Mouse (Mus musculus) midbrain, embryonic 10.5 days (tissue): ENCODE data around the gene Nos1ap. TPM values are rescaled to one million over a fixed set of nuclear protein-coding genes. Genes with fewer than 3 reads are reported as not detected.

Experiments
- DNase-seq: peaks from one replicate; pipeline ENCODE4 v3.0.0-alpha.2; 2017; ENCODE audit warnings: low spot score
- H3K27ac ChIP-seq: fragments of 300-500 bp; sonication (generic); replicated peaks from 2 replicates; pipeline ENCODE4 v1.5.1; 2016; ENCODE audit warnings: mild to moderate bottlenecking
- H3K27me3 ChIP-seq: fragments of 300-500 bp; sonication (generic); 2 replicates; pipeline ENCODE4 v1.6.1; 2016; ENCODE audit warnings: low read depth, mild to moderate bottlenecking; ENCODE audit not compliant: poor library complexity, severe bottlenecking
- H3K36me3 ChIP-seq: fragments of 300-500 bp; sonication (generic); 2 replicates; pipeline ENCODE4 v1.6.1; 2016; ENCODE audit warnings: mild to moderate bottlenecking, moderate library complexity
- H3K4me1 ChIP-seq: fragments of 300-500 bp; sonication (generic); 2 replicates; pipeline ENCODE4 v1.6.1; 2016
- H3K4me3 ChIP-seq: fragments of 300-500 bp; sonication (generic); 2 replicates; pipeline ENCODE4 v1.5.1; 2016; ENCODE audit warnings: mild to moderate bottlenecking, moderate library complexity
- H3K9me3 ChIP-seq: fragments of 300-500 bp; sonication (generic); replicated peaks from 2 replicates; pipeline ENCODE4 v1.6.1; 2016; ENCODE audit warnings: mild to moderate bottlenecking
- WGBS: fragments of 180-500 bp; shearing (Covaris S2); methylation state at CpG from one replicate; pipeline ENCODE4 v1.1.7; 2016; 5-methylcytosine and 5-hydroxymethylcytosine counted together
- polyA plus RNA-seq: library from polyadenylated mRNA; unstranded; fragments of >200 nt; fragmentation: Nextera tagmentation; extraction: Ambion mirVana; gene quantifications from 2 replicates; pipeline ENCODE4 v1.2.1, GENCODE M21; 2016

Gene Nos1ap
- polyA plus RNA-seq, 1 experiment from 2014 or later: 7.9 TPM

DNA sequence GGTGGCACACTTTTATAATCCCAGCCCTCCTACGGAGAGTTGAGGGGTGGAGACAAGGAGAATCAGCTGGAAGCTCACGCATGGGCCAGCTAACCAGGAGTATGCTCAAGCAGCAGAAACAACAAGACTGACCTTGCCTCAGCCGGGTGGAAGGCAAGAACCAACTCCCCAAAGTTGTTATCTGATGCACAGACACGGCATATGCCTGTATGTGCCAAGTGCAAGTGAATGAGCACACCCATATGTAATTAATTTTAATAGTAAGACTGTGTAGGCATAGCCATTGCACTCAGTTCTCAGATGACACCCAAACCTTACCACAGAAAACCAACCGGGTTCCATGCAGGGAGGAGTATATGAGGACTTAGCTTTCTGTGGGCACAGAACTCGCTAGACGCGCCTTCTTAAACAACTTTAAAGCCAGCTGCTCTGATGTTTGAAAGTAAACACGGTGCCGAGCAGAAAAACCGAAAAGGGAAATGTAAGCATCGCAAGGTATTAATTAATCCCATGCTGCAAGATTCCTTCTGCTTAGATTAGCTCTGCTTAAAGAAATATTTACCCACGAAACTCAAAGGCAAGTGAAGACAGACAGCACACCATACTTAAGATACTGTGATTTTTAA is 9.1 kb downstream of the Nos1ap start:
- Histone ChIP-seq H3K9me3 (peaks cover 8% of the 10 kb centered on the region), H3K4me3 (no peak overlapping the region), H3K27me3 (peaks cover 5% of the 10 kb centered on the region; the same call in 1 of the 2 replicates), H3K27ac (no peak overlapping the region), H3K36me3 (peaks cover 7% of the 10 kb centered on the region), H3K4me1 (peaks cover 28% of the 10 kb centered on the region)
- 80% methylated on average over 13 of the region's 13 CpGs for WGBS
- DNase-seq: no peak

GRCm38 (mm10) chr1:170579476-170579875 is 10.2 kb downstream of the Nos1ap start:
- H3K9me3 ChIP-seq: no peaks in the 10 kb centered on the region
- no peaks in the 10 kb centered on the region for H3K36me3 ChIP-seq
- 94% methylated on average over 5 of the region's 5 CpGs for WGBS
- DNase-seq: no peak
- H3K27ac ChIP-seq: no peak overlapping the region
- no peak overlapping the region for H3K4me3 ChIP-seq
- peaks cover 5% of the 10 kb centered on the region; the same call in 1 of the 2 replicates for H3K27me3 ChIP-seq
- H3K4me1 ChIP-seq: peaks cover 32% of the 10 kb centered on the region

DNA sequence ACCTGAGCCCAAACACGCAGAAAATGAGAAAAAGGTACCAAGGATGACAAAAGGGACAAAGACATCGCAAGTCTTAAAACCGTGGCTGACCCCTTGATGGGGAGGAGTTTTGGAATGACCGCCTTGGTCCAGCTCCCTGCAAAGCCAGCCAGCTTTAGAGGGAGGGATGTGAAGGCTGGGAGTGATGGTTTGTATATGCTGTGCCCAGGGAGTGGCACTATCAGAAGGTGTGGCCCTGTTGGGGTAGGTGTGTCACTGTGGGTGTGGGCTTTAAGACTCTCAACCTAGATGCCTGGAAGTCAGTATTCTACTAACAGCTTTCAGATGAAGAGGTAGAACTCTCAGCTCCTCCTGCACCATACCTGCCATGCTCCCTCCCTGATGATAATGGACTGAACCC is 10.6 kb downstream of the Nos1ap start:
- WGBS: 94% methylated on average over 4 of the region's 4 CpGs
- no peak overlapping the region for H3K4me3 ChIP-seq
- H3K27ac ChIP-seq: no peak overlapping the region
- H3K36me3 ChIP-seq: no peaks in the 10 kb centered on the region
- H3K4me1 ChIP-seq: peaks cover 32% of the 10 kb centered on the region
- no peaks in the 10 kb centered on the region for H3K9me3 ChIP-seq
- peaks cover 5% of the 10 kb centered on the region; the same call in 1 of the 2 replicates for H3K27me3 ChIP-seq
- DNase-seq: no peak

- Histone ChIP-seq H3K9me3 (0 out of 2 replicates have a peak, but pooled peaks cover 4% of the 10 kb centered on the region), H3K36me3 (no peaks in the 10 kb centered on the region; the same call in 1 of the 2 replicates), H3K27ac (no peak overlapping the region), H3K4me1 (peaks cover 32% of the 10 kb centered on the region), H3K27me3 (peaks cover 5% of the 10 kb centered on the region; the same call in 1 of the 2 replicates), H3K4me3 (no peak overlapping the region)
- peak; percentile 40 for DNase-seq
- 22% methylated on average over 6 of the region's 6 CpGs for WGBS
Observed at GRCm38 (mm10) chr1:170576728-170577065, 13.0 kb downstream of the Nos1ap start.

GRCm38 (mm10) chr1:170576012-170576727 is 13.5 kb downstream of the Nos1ap start:
- no peak overlapping the region for H3K27ac ChIP-seq
- DNase-seq: no peak
- WGBS: 57% methylated on average over 6 of the region's 6 CpGs

DNA sequence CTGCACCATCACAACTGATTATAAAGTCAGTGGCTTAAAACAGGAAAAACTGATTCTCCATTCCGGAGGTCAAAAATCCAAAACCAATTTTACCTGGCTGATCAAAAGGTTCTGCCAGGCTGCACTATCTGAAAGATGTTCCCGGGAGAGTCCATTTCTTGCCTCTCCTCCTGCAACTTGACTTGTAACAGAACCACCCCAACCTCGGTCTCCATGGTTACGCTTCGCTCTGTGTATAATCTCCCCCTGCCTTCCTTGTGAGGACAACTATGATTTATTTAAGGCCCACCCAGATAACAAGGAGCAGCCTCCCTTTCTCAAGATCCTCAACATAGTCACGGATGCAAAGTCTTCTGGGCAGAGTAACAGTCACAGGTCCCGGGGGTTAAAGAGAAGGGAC is 16.5 kb downstream of the Nos1ap start:
- H3K4me1 ChIP-seq: peaks cover 24% of the 10 kb centered on the region
- H3K36me3 ChIP-seq: no peaks in the 10 kb centered on the region; the same call in 1 of the 2 replicates
- no peak overlapping the region for H3K4me3 ChIP-seq
- H3K27ac ChIP-seq: no peak overlapping the region
- H3K9me3 ChIP-seq: 0 out of 2 replicates have a peak, but pooled peaks cover 4% of the 10 kb centered on the region
- no peaks in the 10 kb centered on the region; the same call in 1 of the 2 replicates for H3K27me3 ChIP-seq
- DNase-seq: no peak
- WGBS: 89% methylated on average over 7 of the region's 7 CpGs

More at GRCm38 (mm10) chr1:170576012-170576727, 13.5 kb downstream of the Nos1ap start:
- peaks cover 5% of the 10 kb centered on the region; the same call in 1 of the 2 replicates for H3K27me3 ChIP-seq
- peaks cover 31% of the 10 kb centered on the region for H3K4me1 ChIP-seq
- H3K36me3 ChIP-seq: no peaks in the 10 kb centered on the region; the same call in 1 of the 2 replicates
- 0 out of 2 replicates have a peak, but pooled peaks cover 4% of the 10 kb centered on the region for H3K9me3 ChIP-seq
- no peak overlapping the region for H3K4me3 ChIP-seq

DNA sequence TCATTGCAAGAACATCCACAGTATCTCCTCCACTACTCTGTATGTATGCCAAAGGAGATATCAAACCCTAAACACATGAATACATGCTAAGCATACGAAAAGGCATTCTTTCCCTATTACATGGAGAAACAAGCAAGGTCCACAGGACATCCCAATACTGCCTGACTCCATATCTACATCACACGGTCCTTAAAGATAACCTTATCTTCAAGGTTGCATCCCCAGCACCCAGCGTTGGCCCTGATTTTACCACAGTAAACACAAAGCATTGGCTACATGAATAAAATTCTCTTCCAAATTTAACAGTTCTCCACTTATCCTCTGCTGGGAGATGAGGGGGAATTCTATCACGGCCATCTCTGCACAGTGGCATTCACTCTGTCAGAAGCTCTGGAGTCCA is 22.7 kb downstream of the Nos1ap start:
- Histone ChIP-seq H3K4me1 (no peaks in the 10 kb centered on the region), H3K36me3 (no peaks in the 10 kb centered on the region), H3K27ac (no peak overlapping the region), H3K9me3 (no peaks in the 10 kb centered on the region), H3K4me3 (no peak overlapping the region), H3K27me3 (no peaks in the 10 kb centered on the region)
- no peak for DNase-seq
- WGBS: 94% methylated on average over 4 of the region's 4 CpGs

DNA sequence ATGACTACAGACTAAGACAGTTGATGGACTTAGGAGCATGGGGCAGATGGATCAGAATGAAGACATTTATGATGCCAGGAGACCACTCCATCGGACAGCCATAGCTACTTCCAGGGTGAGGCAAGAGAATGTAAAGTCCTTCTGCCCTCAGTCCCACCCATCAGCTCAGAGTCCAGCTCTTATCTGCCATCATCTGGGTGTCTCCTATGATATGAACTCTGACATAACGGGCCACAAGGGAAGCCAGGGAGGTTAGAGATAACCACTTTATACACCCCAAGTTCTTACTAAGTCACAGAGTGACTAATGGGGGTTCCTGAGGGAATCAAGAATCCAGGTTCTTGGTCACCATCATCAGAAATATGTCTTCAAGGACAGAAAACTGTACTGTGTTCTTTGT is 23.1 kb downstream of the Nos1ap start:
- DNase-seq: no peak
- WGBS: 95% methylated on average over 2 of the region's 2 CpGs
- Histone ChIP-seq H3K4me3 (no peak overlapping the region), H3K27ac (no peak overlapping the region), H3K36me3 (no peaks in the 10 kb centered on the region), H3K9me3 (no peaks in the 10 kb centered on the region), H3K27me3 (no peaks in the 10 kb centered on the region), H3K4me1 (no peaks in the 10 kb centered on the region)

- DNase-seq: no peak
- H3K27ac ChIP-seq: no peak overlapping the region
- WGBS: 92% methylated on average over 3 of the region's 3 CpGs
- H3K27me3 ChIP-seq: no peaks in the 10 kb centered on the region
- H3K36me3 ChIP-seq: no peaks in the 10 kb centered on the region
- H3K9me3 ChIP-seq: no peaks in the 10 kb centered on the region
- no peak overlapping the region for H3K4me3 ChIP-seq
- no peaks in the 10 kb centered on the region for H3K4me1 ChIP-seq
Observed at GRCm38 (mm10) chr1:170564926-170565325, 24.7 kb downstream of the Nos1ap start.

DNA sequence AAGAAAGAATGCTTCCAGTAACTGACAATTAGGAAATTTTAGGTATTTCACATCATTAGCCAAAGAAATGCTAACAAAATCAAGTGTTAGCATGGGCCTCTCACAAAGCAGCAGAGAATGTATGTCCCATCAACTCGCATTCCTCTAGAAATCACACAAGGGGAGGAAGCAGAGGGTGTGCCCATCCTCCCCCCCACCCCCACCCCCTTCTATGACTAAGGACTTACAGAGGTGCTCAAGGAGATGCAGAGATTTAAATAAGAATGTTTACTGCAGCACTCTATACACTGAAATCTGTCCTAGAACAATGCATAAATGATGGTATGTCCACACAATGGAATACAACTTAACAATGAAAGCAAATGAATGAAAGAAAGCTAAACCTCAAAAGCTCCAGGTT is 27.2 kb downstream of the Nos1ap start:
- DNase-seq: no peak
- H3K9me3 ChIP-seq: no peaks in the 10 kb centered on the region
- 88% methylated on average over 1 of the region's 1 CpGs for WGBS
- H3K36me3 ChIP-seq: no peaks in the 10 kb centered on the region
- H3K27ac ChIP-seq: no peak overlapping the region
- no peak overlapping the region for H3K4me3 ChIP-seq
- no peaks in the 10 kb centered on the region for H3K27me3 ChIP-seq
- H3K4me1 ChIP-seq: no peaks in the 10 kb centered on the region

DNA sequence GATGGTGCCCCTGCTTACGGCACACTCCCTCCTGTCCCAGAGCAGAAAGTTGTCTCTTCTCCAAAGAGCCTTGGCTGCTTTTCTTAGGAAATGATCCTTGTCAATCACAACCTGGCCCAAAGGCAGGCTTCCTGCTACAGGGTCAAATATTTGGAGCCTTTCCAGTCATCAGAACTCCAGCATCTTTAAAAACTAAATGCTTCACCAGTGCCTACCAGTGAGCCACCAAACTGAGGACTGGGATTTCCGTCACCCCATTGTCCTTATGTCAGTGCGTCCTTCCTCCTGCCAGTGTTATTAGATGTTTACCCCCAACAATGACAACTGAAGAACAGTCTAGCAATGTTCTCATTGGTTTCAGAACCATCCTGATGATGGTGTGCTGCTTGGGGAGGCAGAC is 28.9 kb downstream of the Nos1ap start:
- Histone ChIP-seq H3K27ac (no peak overlapping the region), H3K4me3 (no peak overlapping the region), H3K4me1 (no peaks in the 10 kb centered on the region), H3K9me3 (no peaks in the 10 kb centered on the region), H3K36me3 (no peaks in the 10 kb centered on the region), H3K27me3 (no peaks in the 10 kb centered on the region)
- no peak for DNase-seq
- 87% methylated on average over 3 of the region's 3 CpGs for WGBS

DNA sequence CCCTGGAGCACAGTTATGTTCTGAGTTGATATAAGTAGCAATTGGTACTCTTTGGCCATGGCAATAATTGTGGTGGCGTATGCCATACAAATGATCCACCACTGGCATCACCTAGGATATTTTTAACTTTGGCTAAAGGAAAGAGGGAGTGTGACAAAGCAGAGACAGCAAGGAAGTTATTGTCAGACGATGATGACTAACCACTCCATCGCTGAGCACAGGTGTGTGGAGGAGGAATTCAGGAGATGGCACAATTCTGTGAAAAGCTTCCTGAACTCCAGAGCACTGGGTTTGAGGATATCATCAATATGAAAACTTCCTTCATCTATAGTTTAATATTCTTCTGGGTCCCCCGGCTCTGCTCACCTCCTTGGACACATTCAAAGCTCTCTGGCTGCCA is 31.7 kb downstream of the Nos1ap start:
- H3K4me1 ChIP-seq: no peaks in the 10 kb centered on the region
- no peak for DNase-seq

DNA sequence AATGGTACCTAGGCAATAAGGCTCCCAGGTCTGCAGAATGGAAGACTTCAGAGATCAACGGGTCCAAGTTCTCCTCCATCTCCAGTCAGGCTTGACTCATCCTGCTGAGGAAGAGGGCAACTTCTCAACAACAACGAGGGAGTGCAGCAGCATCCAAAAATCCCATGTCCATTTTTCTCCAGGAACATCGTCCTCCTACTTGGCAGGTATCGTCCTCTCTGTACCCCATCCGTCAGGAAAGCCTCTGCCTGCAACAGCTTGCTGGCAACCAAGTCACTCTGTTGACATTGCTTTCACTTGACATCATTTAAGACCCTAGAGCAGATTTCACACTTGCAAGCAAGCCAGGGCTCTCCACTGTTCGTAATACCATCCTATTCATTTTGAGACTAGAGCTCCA is 33.0 kb downstream of the Nos1ap start:
- H3K4me1 ChIP-seq: no peaks in the 10 kb centered on the region
- WGBS: 91% methylated on average over 6 of the region's 6 CpGs
- H3K9me3 ChIP-seq: no peaks in the 10 kb centered on the region
- no peaks in the 10 kb centered on the region for H3K27me3 ChIP-seq
- no peak overlapping the region for H3K4me3 ChIP-seq
- no peak for DNase-seq
- no peak overlapping the region for H3K27ac ChIP-seq
- no peaks in the 10 kb centered on the region for H3K36me3 ChIP-seq

More for the DNA sequence above, 31.7 kb downstream of the Nos1ap start:
- Histone ChIP-seq H3K27me3 (no peaks in the 10 kb centered on the region), H3K4me3 (no peak overlapping the region), H3K36me3 (no peaks in the 10 kb centered on the region), H3K27ac (no peak overlapping the region), H3K9me3 (no peaks in the 10 kb centered on the region)
- 95% methylated on average over 4 of the region's 4 CpGs for WGBS
